Mouse (Mus musculus): ENCODE data around the gene Nmrk2. TPM values are rescaled to one million over a fixed set of nuclear protein-coding genes. Genes with fewer than 3 reads are reported as not detected.
A peak's percentile ranks its signal among the peaks of the same experiment; 100 is the strongest.
"Not testable (repeated sequence)": the region's sequence is repeated elsewhere in the genome, so short reads cannot be mapped to it uniquely, and the experiment has no call there.

Nmrk2 gene
- total and polyA plus RNA-seq, 3 experiments: not detected

- H3K27ac ChIP-seq (ENCODE audit: insufficient read depth, low read depth): no peak overlapping the region
- H3K79me2 ChIP-seq (replicated peaks; ENCODE audit: control insufficient read depth, extremely low read depth, insufficient read depth, poor library complexity, severe bottlenecking): peaks cover 39% of the 10 kb centered on the region
- H3K27me3 ChIP-seq (replicated peaks): no peaks in the 10 kb centered on the region
- H3K9ac ChIP-seq (ENCODE audit: insufficient read depth, low read depth): peak overlapping the region; percentile 23; the same call in 1 of the 2 replicates
- peaks cover 22 to 43% of the 10 kb centered on the region in 2 experiments for H3K4me1 ChIP-seq (ENCODE audit: control insufficient read depth in 1 of 2, insufficient read depth in 2 of 2)
- H3K4me3 ChIP-seq (replicated peaks in 1 of 3; ENCODE audit: low read depth in 2 of 3, low read length in 2 of 3, poor library complexity in 1 of 3): peak overlapping the region in 2 of 3 experiments; percentile 21 to 99
- H3K4me2 ChIP-seq (ENCODE audit: insufficient read depth, low read depth, poor library complexity, severe bottlenecking): peak overlapping the region; percentile 93
- dilution Hi-C loops (cut with MboI; ENCODE audit: extremely low pct_ligation_motif_present, extremely low pct_unique_long_range_greater_than_20kb, low sequenced_read_pairs): no loop called here
- TF ChIP-seq RCOR1 (conservative IDR thresholded peaks at IDR 0.05; ENCODE audit: low read depth, low read length) (0 out of 2 replicates have a peak, but pooled peaks have one; percentile 9), POLR2AphosphoS2 (IDR thresholded peaks at IDR 0.05; ENCODE audit: low read depth, low read length) (no peak), ZNF384 (IDR thresholded peaks at IDR 0.05; ENCODE audit: low read depth, low read length) (0 out of 2 replicates have a peak, but pooled peaks have one; percentile 22)
- H3K9me3 ChIP-seq (replicated peaks; ENCODE audit: low read length): no peaks in the 10 kb centered on the region
- H3K36me3 ChIP-seq (replicated peaks in 1 of 2; ENCODE audit: control insufficient read depth in 1 of 2, insufficient read depth in 1 of 2, low read length in 1 of 2): peaks cover 37 to 39% of the 10 kb centered on the region in 2 experiments
- in situ Hi-C loops (cut with MboI; ENCODE audit: low pct_ligation_motif_present, low pct_unique_long_range_greater_than_20kb, low sequenced_read_pairs): loop anchor here (10.0 kb wide), 1 partner anchor 101 kb away; the partner anchor contains the start of gene Thop1
- DNase-seq (ENCODE audit: extremely low read depth): no peak
These were observed 25.9 kb downstream of the Nmrk2 start for GRCm38 (mm10) chr10:81175936-81176465.

- H3K36me3 ChIP-seq (replicated peaks in 1 of 2; ENCODE audit: control insufficient read depth in 1 of 2, insufficient read depth in 1 of 2, low read length in 1 of 2): peaks cover 30 to 33% of the 10 kb centered on the region in 2 experiments
- H3K27me3 ChIP-seq (replicated peaks); DNase-seq (ENCODE audit: extremely low read depth); dilution Hi-C loops (cut with MboI; ENCODE audit: extremely low pct_ligation_motif_present, extremely low pct_unique_long_range_greater_than_20kb, low sequenced_read_pairs); H3K27ac ChIP-seq (ENCODE audit: insufficient read depth, low read depth); H3K9me3 ChIP-seq (replicated peaks; ENCODE audit: low read length): not testable (repeated sequence)
- H3K79me2 ChIP-seq (replicated peaks; ENCODE audit: control insufficient read depth, extremely low read depth, insufficient read depth, poor library complexity, severe bottlenecking): peaks cover 38% of the 10 kb centered on the region
- peaks cover 22 to 36% of the 10 kb centered on the region in 2 experiments for H3K4me1 ChIP-seq (ENCODE audit: control insufficient read depth in 1 of 2, insufficient read depth in 2 of 2)
- peak overlapping the region; percentile 93 for H3K4me2 ChIP-seq (ENCODE audit: insufficient read depth, low read depth, poor library complexity, severe bottlenecking)
- in situ Hi-C loops (cut with MboI; ENCODE audit: low pct_ligation_motif_present, low pct_unique_long_range_greater_than_20kb, low sequenced_read_pairs): loop anchor here (10.0 kb wide), 1 partner anchor 101 kb away; the partner anchor contains the start of gene Thop1
- TF ChIP-seq SIN3A (IDR thresholded peaks at IDR 0.05; ENCODE audit: low read length): peak; percentile 15; the same call in 1 of the 2 replicates
- TF ChIP-seq CTCF (conservative IDR thresholded peaks at IDR 0.05 in 1 of 2, IDR thresholded peaks at IDR 0.05 in 1 of 2; ENCODE audit: low read depth in 2 of 2, low read length in 2 of 2): peak in 1 of 2 experiments; percentile 6; a peak in 1 of 4 replicates
- TF ChIP-seq MXI1 (IDR thresholded peaks at IDR 0.05; ENCODE audit: low read depth, low read length): peak; percentile 10; the same call in 1 of the 2 replicates
- TF ChIP-seq ZNF384 (IDR thresholded peaks at IDR 0.05; ENCODE audit: low read depth, low read length): peak; percentile 77
- peak; percentile 5; the same call in 1 of the 2 replicates for TF ChIP-seq MYC (IDR thresholded peaks at IDR 0.05; ENCODE audit: low read depth, low read length)
- peak overlapping the region in 1 of 3 experiments; percentile 28 for H3K4me3 ChIP-seq (replicated peaks in 1 of 3; ENCODE audit: low read depth in 2 of 3, low read length in 2 of 3, poor library complexity in 1 of 3)
- H3K9ac ChIP-seq (ENCODE audit: insufficient read depth, low read depth): 0 out of 2 replicates have a peak overlapping the region, but pooled peaks have one; percentile 9
These were observed 26.5 kb downstream of the Nmrk2 start for GRCm38 (mm10) chr10:81175345-81175701.

GRCm38 (mm10) chr10:81174617-81175344 lies 27.1 kb downstream of the Nmrk2 start:
- DNase-seq (ENCODE audit: extremely low read depth): peak; percentile 83
- in situ Hi-C loops (cut with MboI; ENCODE audit: low pct_ligation_motif_present, low pct_unique_long_range_greater_than_20kb, low sequenced_read_pairs) (loop anchor here (5.0 to 10.0 kb wide), 2 partner anchors 100 to 177 kb away; partner anchors contain the start of gene Thop1), dilution Hi-C loops (cut with MboI; ENCODE audit: extremely low pct_ligation_motif_present, extremely low pct_unique_long_range_greater_than_20kb, low sequenced_read_pairs) (no loop called here)
- no peaks in the 10 kb centered on the region for H3K27me3 ChIP-seq (replicated peaks)
- H3K9me3 ChIP-seq (replicated peaks; ENCODE audit: low read length): no peaks in the 10 kb centered on the region
- no peak overlapping the region for H3K27ac ChIP-seq (ENCODE audit: insufficient read depth, low read depth)
- H3K36me3 ChIP-seq (replicated peaks in 1 of 2; ENCODE audit: control insufficient read depth in 1 of 2, insufficient read depth in 1 of 2, low read length in 1 of 2): peaks cover 25 to 28% of the 10 kb centered on the region in 2 experiments
- H3K4me2 ChIP-seq (ENCODE audit: insufficient read depth, low read depth, poor library complexity, severe bottlenecking): peak overlapping the region; percentile 74
- peaks cover 33% of the 10 kb centered on the region for H3K79me2 ChIP-seq (replicated peaks; ENCODE audit: control insufficient read depth, extremely low read depth, insufficient read depth, poor library complexity, severe bottlenecking)
- peaks cover 18 to 31% of the 10 kb centered on the region in 2 experiments for H3K4me1 ChIP-seq (ENCODE audit: control insufficient read depth in 1 of 2, insufficient read depth in 2 of 2)
- peak overlapping the region in 1 of 3 experiments; percentile 28 for H3K4me3 ChIP-seq (replicated peaks in 1 of 3; ENCODE audit: low read depth in 2 of 3, low read length in 2 of 3, poor library complexity in 1 of 3)
- H3K9ac ChIP-seq (ENCODE audit: insufficient read depth, low read depth): 0 out of 2 replicates have a peak overlapping the region, but pooled peaks have one; percentile 9
- TF ChIP-seq USF1 (IDR thresholded peaks at IDR 0.05; ENCODE audit: low read depth, low read length) (no peak), MXI1 (IDR thresholded peaks at IDR 0.05; ENCODE audit: low read depth, low read length) (0 out of 2 replicates have a peak, but pooled peaks have one; percentile 40), TBP (conservative IDR thresholded peaks at IDR 0.05; ENCODE audit: low read depth, low read length) (no peak), IRF4 (IDR thresholded peaks at IDR 0.05; ENCODE audit: low read depth, low read length) (0 out of 2 replicates have a peak, but pooled peaks have one; percentile 15), MEF2A (IDR thresholded peaks at IDR 0.05; ENCODE audit: borderline replicate concordance, low read depth, low read length) (no peak), POLR2A (IDR thresholded peaks at IDR 0.05; ENCODE audit: low read depth, low read length) (no peak), PAX5 (IDR thresholded peaks at IDR 0.05; ENCODE audit: low read length) (no peak), CTCF (conservative IDR thresholded peaks at IDR 0.05 in 1 of 2, IDR thresholded peaks at IDR 0.05 in 1 of 2; ENCODE audit: low read depth in 2 of 2, low read length in 2 of 2) (peak; percentile 82 to 96), E2F4 (IDR thresholded peaks at IDR 0.05; ENCODE audit: insufficient replicate concordance, low read depth, low read length) (0 out of 2 replicates have a peak, but pooled peaks have one; percentile 31), HCFC1 (IDR thresholded peaks at IDR 0.05; ENCODE audit: low read depth, low read length) (no peak), KAT2A (IDR thresholded peaks at IDR 0.05; ENCODE audit: insufficient replicate concordance, low read length) (no peak), NELFE (IDR thresholded peaks at IDR 0.05; ENCODE audit: low read depth, low read length) (peak; percentile 26; the same call in 1 of the 2 replicates), JUND (conservative IDR thresholded peaks at IDR 0.05; ENCODE audit: low read depth, low read length) (no peak), ZMIZ1 (IDR thresholded peaks at IDR 0.05; ENCODE audit: low read depth, low read length) (no peak), JUN (IDR thresholded peaks at IDR 0.05; ENCODE audit: insufficient read depth, low read depth, low read length) (no peak), ELF1 (IDR thresholded peaks at IDR 0.05; ENCODE audit: low read depth, low read length) (no peak)
